Mouse (Mus musculus) T-helper 2 cell (primary cell): Measurements from ENCODE around the gene Rint1.

Experiments
- in situ Hi-C: fragments of 300-600 bp; cut with MboI, MseI; formaldehyde crosslinking; loops from one replicate; pipeline ENCODE4 v1.15.1; 2025; ENCODE audit warnings: high pct_unique_total_duplicates

Gene Rint1

DNA sequence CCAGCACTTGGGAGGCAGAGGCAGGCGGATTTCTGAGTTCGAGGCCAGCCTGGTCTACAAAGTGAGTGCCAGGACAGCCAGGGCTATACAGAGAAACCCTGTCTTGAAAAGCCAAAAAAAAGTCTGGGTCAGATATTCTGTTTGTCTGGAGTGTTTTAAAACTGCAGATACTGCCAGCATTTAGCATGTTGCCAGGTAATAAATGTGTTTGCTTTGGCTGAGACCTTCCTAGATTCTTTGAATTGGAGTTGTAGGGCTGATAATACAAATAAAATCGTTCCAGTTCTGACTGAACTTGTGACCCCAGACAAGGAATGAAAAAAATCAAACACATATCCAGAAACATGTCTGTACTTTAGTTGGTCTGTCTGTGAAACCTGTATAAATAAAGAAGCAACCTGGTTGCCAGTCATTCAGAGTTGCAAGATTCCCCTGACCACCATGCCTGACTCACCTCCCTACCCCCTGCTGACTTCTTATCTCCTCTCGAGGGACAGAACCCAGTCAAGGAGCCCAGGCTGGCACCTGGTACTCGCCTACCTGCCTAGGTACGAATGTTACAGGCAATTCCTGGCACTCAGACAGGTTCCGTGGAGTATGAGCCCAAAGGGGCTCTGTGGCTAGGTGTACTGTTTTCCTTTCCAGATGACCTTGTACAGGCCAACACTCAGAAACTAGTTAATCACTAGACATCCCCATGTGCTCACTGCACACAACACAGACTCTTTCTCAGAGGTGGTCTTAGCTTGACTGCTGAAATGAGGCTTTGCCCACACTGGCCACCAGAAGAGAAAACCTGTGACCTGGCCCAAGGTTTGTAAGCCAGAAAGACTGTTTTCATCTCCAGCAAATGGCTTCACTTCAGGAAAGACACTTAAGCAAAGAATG lies 75.9 kb downstream of the Rint1 start:
- in situ Hi-C loops = loop anchor here (5.0 kb wide), 1 partner anchor 164 kb away; no protein-coding TSS in a partner anchor

DNA sequence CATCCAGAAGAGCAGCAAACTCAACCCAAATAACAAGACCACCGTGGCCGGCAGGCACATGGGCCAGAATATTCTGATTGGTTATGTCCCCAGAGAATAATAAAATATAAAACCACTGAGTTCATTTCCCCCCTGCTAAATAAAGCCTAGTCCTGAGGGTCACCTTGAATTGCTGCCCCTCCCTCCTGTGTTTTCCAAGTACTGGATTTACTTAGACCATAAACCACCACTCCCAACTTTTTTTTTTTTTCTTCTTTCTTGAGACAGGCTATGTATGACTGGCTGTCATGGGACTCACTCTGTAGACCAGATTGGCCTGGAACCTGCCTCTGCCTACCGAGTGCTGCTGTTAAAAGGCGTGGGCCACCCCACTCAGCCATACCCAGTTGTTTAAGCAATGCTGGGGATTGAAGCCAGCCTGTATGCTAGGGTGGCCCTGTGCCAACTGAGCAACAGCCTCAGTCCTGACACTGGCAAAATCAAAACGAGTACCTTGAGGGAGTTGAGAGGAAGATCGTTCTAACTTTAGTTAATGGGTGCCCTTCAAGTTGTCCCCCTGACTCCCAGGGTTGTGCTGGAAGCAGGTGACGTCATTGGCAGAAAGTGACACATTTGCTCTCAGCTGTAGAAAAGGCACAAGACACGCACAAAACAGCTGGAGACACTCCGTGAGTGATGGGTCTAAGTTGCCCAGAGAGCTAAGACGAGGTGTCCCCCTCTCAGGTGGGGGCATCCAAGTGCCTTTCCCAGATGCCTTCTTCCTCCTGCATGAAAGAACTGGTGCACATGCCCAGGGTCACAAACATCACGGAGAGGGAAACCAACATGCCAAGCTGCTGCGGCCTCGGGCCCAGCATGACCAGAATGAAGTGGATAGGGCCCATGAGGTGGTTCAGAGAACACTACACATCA lies 76.8 kb downstream of the Rint1 start:
- in situ Hi-C loops = loop anchor here (5.0 kb wide), 1 partner anchor 163 kb away; no protein-coding TSS in a partner anchor

DNA sequence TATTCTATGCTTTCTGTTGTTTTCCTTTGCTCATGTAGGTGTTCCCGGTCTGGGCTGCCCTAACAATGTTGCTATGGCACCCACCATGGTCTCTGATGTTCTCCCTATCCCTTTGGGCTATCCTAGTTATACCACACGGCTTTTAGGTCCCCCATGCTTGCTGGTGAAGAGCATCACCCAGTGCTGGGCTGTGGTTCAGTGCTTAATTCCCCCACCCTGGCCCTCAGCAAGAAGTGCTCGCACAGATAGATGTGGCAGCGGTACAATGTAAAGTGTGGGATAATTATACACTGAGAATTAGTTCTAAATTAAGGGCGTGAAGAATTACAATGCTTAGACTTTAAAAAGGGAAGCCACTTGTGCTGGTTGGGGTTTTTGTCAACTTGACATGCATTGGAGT lies 78.4 kb downstream of the Rint1 start:
- in situ Hi-C loops = no loop called here
